Comparison of ENCODE assay signal across 13 mouse cellular contexts in genomic region chrX:140437906-140438305, GRCm38 (mm10). TPM values are rescaled to one million over a fixed set of nuclear protein-coding genes. Genes with fewer than 3 reads are reported as not detected.
DNase-seq lines count a peak whose midpoint lies in the region.
"Had no signal": no experiment of that assay in that cellular context is flagged by ENCODE, and none has a peak within 500 bp of the region (broad histone marks: within the 10 kb centered on the region; RNA-seq: fewer than 3 reads in every experiment).

No protein-coding gene starts in this region.

- DNase-seq in cerebellum, postnatal 14 days = peak; percentile 15 to 18
- DNase-seq in cerebellum, adult 9-10 months = no peak
- peak; percentile 13 for DNase-seq in left cerebral cortex, postnatal 4 days
- DNase-seq in left cerebral cortex, postnatal 25 days (ENCODE audit: low spot score in 2 of 2) = no peak
- peak; percentile 81 for DNase-seq in adipocyte (ENCODE audit: low spot score)
- DNase-seq in frontal cortex, postnatal 36 days (ENCODE audit: low spot score in 2 of 2) = no peak
- DNase-seq: adrenal gland, adult 8-10 months; adrenal gland, postnatal 14 days; adrenal gland, postnatal 36 days; cerebellum, adult 11-12 months; cerebellum, adult 2 months; cerebellum, postnatal 25 days; forebrain, postnatal 0 days had no signal

- intact Hi-C loops in left cerebral cortex, postnatal 4 days (cut with DNase I) = no loop called here
- intact Hi-C loops in left cerebral cortex, postnatal 25 days (cut with DNase I) = no loop called here

RNA-seq across cellular contexts. Expression of gene Prps1, which starts 18.5 kb away (rescaled TPM):
- 10 to 100 TPM; 64.9 to 68.6 TPM for total RNA-seq in left cerebral cortex, postnatal 4 days (2021)
- 10 to 100 TPM; 63.5 to 83.1 TPM for total RNA-seq in left cerebral cortex, postnatal 25 days (2021)

Comparison
In these comparisons a context has a peak if more than half of its experiments do, and no peak if none do; other contexts are left out.
1. DNase-seq: peak in cerebellum, postnatal 14 days (2 of 2), left cerebral cortex, postnatal 4 days (single experiment) and adipocyte (single experiment); none in cerebellum, adult 9-10 months (single experiment), left cerebral cortex, postnatal 25 days (0 of 2) and frontal cortex, postnatal 36 days (0 of 2).